Mouse (Mus musculus) T-cell, adult 2 months (primary cell): ENCODE data around the gene Mbnl1.

Experiments used
- DNase-seq: peaks from one replicate; pipeline ENCODE4 v3.0.0; 2022; ENCODE audit warnings: low spot score

Gene Mbnl1

GRCm38 (mm10) chr3:60608952-60609403 lies 136.3 kb downstream of the Mbnl1 start:
- DNase-seq, result no peak

- peak; percentile 76 for DNase-seq
These were observed 139.2 kb downstream of the Mbnl1 start for GRCm38 (mm10) chr3:60611839-60612238.

- DNase-seq, result no peak
These were observed 140.5 kb downstream of the Mbnl1 start for GRCm38 (mm10) chr3:60613121-60613520.

GRCm38 (mm10) chr3:60614516-60614915 lies 141.9 kb downstream of the Mbnl1 start:
- no peak for DNase-seq

- no peak for DNase-seq
These were observed 142.5 kb downstream of the Mbnl1 start for GRCm38 (mm10) chr3:60615057-60615606.

- no peak for DNase-seq
These were observed 143.0 kb downstream of the Mbnl1 start for GRCm38 (mm10) chr3:60615615-60616014.

- DNase-seq, result no peak
These were observed 143.5 kb downstream of the Mbnl1 start for GRCm38 (mm10) chr3:60616147-60616546.

- DNase-seq, result no peak
These were observed 145.0 kb downstream of the Mbnl1 start for GRCm38 (mm10) chr3:60617643-60618042.

GRCm38 (mm10) chr3:60620236-60620635 lies 147.6 kb downstream of the Mbnl1 start:
- no peak for DNase-seq

GRCm38 (mm10) chr3:60631183-60631582 lies 158.6 kb downstream of the Mbnl1 start:
- DNase-seq, result no peak

GRCm38 (mm10) chr3:60631754-60632153 lies 159.1 kb downstream of the Mbnl1 start:
- DNase-seq, result no peak

- DNase-seq, result no peak
These were observed 160.3 kb downstream of the Mbnl1 start for GRCm38 (mm10) chr3:60632796-60633466.

GRCm38 (mm10) chr3:60638530-60638929 lies 165.9 kb downstream of the Mbnl1 start:
- DNase-seq, result no peak

GRCm38 (mm10) chr3:60639135-60639534 lies 166.5 kb downstream of the Mbnl1 start:
- DNase-seq, result peak; percentile 28

- DNase-seq, result no peak
These were observed 169.6 kb downstream of the Mbnl1 start for GRCm38 (mm10) chr3:60642227-60642626.

- DNase-seq, result no peak
These were observed 172.9 kb downstream of the Mbnl1 start for GRCm38 (mm10) chr3:60645531-60645930.

GRCm38 (mm10) chr3:60648293-60648692 lies 175.7 kb downstream of the Mbnl1 start:
- DNase-seq, result no peak

- no peak for DNase-seq
These were observed 188.1 kb downstream of the Mbnl1 start for GRCm38 (mm10) chr3:60660762-60661161.
